Mouse (Mus musculus) brain, embryonic 14.5 days (tissue): ENCODE data around the gene Pgam1.

ENCODE experiments used
- CTCF ChIP-seq: fragments of 200-500 bp; IDR thresholded peaks from 2 replicates; pipeline ENCODE4 v1.5.1; 2012; ENCODE audit warnings: inconsistent platforms, mild to moderate bottlenecking, moderate library complexity, borderline replicate concordance; ENCODE audit not compliant: insufficient read depth, insufficient read length; ENCODE audit errors: extremely low read depth
- POLR2A ChIP-seq: fragments of 200-500 bp; IDR thresholded peaks from 2 replicates; pipeline ENCODE4 v1.6.1; 2012; ENCODE audit warnings: mild to moderate bottlenecking, inconsistent platforms, borderline replicate concordance; ENCODE audit not compliant: poor library complexity, insufficient read depth, insufficient read length, severe bottlenecking; ENCODE audit errors: extremely low read depth

GRCm38 (mm10) chr19:41900495-41901090 is 11.1 kb upstream of the Pgam1 start:
- TF ChIP-seq CTCF (no peak), POLR2A (no peak)
